Mouse (Mus musculus): ENCODE data around the gene Rnf141. TPM values are rescaled to one million over a fixed set of nuclear protein-coding genes. Genes with fewer than 3 reads are reported as not detected.

Gene Rnf141
- total and polyA plus RNA-seq, 2 experiments from 2014 or later, result 26.4 to 59.9 TPM

DNA sequence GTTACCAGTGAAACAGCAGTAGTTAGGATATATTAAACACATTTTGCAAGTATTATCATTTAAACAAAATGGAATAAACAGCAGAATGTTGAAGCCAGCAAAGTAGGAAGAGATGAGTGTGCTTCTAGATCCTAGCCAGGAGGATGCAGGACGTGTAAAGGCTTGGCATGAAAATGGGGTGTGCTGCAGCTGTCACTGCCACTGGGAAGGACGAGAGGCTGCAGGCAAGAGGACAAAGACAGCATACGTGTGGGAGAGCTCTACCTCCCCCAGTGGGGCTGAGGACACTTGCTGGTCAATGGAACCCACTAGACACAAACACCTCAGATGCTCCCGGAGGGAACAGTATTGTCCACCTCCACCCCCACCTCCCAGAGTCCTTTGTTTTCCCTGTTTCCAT lies 93.4 kb downstream of the Rnf141 start:
- Histone ChIP-seq H3K36me3 (replicated peaks; ENCODE audit: control insufficient read depth, insufficient read depth, low read length) (no peaks in the 10 kb centered on the region), H3K9me3 (replicated peaks; ENCODE audit: control insufficient read depth, low read length) (no peaks in the 10 kb centered on the region), H3K4me1 (ENCODE audit: control insufficient read depth, insufficient read depth) (no peaks in the 10 kb centered on the region), H3K9ac (replicated peaks; ENCODE audit: low read depth, low read length) (no peak overlapping the region), H3K4me3 (ENCODE audit: low read depth, low read length) (no peak overlapping the region), H3K27me3 (ENCODE audit: control insufficient read depth, insufficient read depth, low read length) (no peaks in the 10 kb centered on the region), H3K27ac (ENCODE audit: low read depth) (no peak overlapping the region), H3K4me2 (ENCODE audit: low read depth, low read length) (no peak overlapping the region)
- ATAC-seq (ENCODE audit: insufficient read depth, low read depth) (no peak), DNase-seq (ENCODE audit: low spot score) (no peak)
- TF ChIP-seq EP300 (IDR thresholded peaks at IDR 0.05; ENCODE audit: low read depth) (no peak), CTCF (IDR thresholded peaks at IDR 0.05; ENCODE audit: low read depth) (no peak)
- 42% methylated on average over 4 of the region's 4 CpGs for WGBS

Small RNAs within 50 kb of the gene (microRNA-seq; reads per million reads assigned to microRNA genes)
- not detected for gene Gm47282

Other genes starting within 250 kb of the Rnf141 start
- 56.9 and 64.6 TPM in 2 replicates for gene Sbf2, start 229.5 kb downstream of the Rnf141 start, total RNA-seq (2014; rRNA removed; ENCODE audit: low replicate concordance)
- 19.2 and 21.3 TPM in 2 replicates for gene Sbf2, start 229.5 kb downstream of the Rnf141 start, polyA plus RNA-seq (2015; fragmentation: Nextera tagmentation; extraction: Ambion mirVana)
- gene Adm, start 216.8 kb downstream of the Rnf141 start, total RNA-seq (2014; rRNA removed; ENCODE audit: low replicate concordance), result 9.4 and 18.0 TPM in 2 replicates
- 34.5 and 39.7 TPM in 2 replicates for gene Adm, start 216.8 kb downstream of the Rnf141 start, polyA plus RNA-seq (2015; fragmentation: Nextera tagmentation; extraction: Ambion mirVana)
- 12.2 and 19.7 TPM in 2 replicates for gene Ampd3, start 76.3 kb downstream of the Rnf141 start, total RNA-seq (2014; rRNA removed; ENCODE audit: low replicate concordance)
- 12.8 and 15.6 TPM in 2 replicates for gene Ampd3, start 76.3 kb downstream of the Rnf141 start, polyA plus RNA-seq (2015; fragmentation: Nextera tagmentation; extraction: Ambion mirVana)
- gene Lyve1, start 18.8 kb upstream of the Rnf141 start, total RNA-seq (2014; rRNA removed; ENCODE audit: low replicate concordance), result 38.9 and 56.7 TPM in 2 replicates
- 13.8 and 15.2 TPM in 2 replicates for gene Lyve1, start 18.8 kb upstream of the Rnf141 start, polyA plus RNA-seq (2015; fragmentation: Nextera tagmentation; extraction: Ambion mirVana)
- 6.5 and 7.6 TPM in 2 replicates for gene Mrvi1, start 138.0 kb upstream of the Rnf141 start, total RNA-seq (2014; rRNA removed; ENCODE audit: low replicate concordance)
- gene Mrvi1, start 138.0 kb upstream of the Rnf141 start, polyA plus RNA-seq (2015; fragmentation: Nextera tagmentation; extraction: Ambion mirVana), result 3.1 and 3.5 TPM in 2 replicates
- gene Ctr9, start 184.5 kb upstream of the Rnf141 start, total RNA-seq (2014; rRNA removed; ENCODE audit: low replicate concordance), result 11.6 and 17.0 TPM in 2 replicates
- 26.2 and 30.4 TPM in 2 replicates for gene Ctr9, start 184.5 kb upstream of the Rnf141 start, polyA plus RNA-seq (2015; fragmentation: Nextera tagmentation; extraction: Ambion mirVana)
- 211 and 470 TPM in 2 replicates for gene Eif4g2, start 238.6 kb upstream of the Rnf141 start, total RNA-seq (2014; rRNA removed; ENCODE audit: low replicate concordance)
- 393 and 422 TPM in 2 replicates for gene Eif4g2, start 238.6 kb upstream of the Rnf141 start, polyA plus RNA-seq (2015; fragmentation: Nextera tagmentation; extraction: Ambion mirVana)

Measured in heart, postnatal 0 days (tissue).